Mouse (Mus musculus) olfactory bulb, adult 2 months (tissue): ENCODE measurements around the gene Fcrl5.

ENCODE experiments used
- CTCF ChIP-seq: fragments of 200-500 bp; IDR thresholded peaks from 2 replicates; pipeline ENCODE4 v1.5.1; 2012; ENCODE audit warnings: low read depth, mild to moderate bottlenecking, low read length, moderate library complexity; ENCODE audit not compliant: insufficient read depth
- POLR2A ChIP-seq: fragments of 200-500 bp; IDR thresholded peaks from 2 replicates; pipeline ENCODE4 v1.6.1; 2012; ENCODE audit warnings: mild to moderate bottlenecking, low read depth, low read length, moderate library complexity; ENCODE audit not compliant: insufficient read depth

- TF ChIP-seq POLR2A (no peak), CTCF (no peak)
Measured at GRCm38 (mm10) chr3:87528021-87528420, 92.4 kb downstream of the Fcrl5 start.
